ENCODE assay signal across 7 mouse cellular contexts in the genomic region with DNA sequence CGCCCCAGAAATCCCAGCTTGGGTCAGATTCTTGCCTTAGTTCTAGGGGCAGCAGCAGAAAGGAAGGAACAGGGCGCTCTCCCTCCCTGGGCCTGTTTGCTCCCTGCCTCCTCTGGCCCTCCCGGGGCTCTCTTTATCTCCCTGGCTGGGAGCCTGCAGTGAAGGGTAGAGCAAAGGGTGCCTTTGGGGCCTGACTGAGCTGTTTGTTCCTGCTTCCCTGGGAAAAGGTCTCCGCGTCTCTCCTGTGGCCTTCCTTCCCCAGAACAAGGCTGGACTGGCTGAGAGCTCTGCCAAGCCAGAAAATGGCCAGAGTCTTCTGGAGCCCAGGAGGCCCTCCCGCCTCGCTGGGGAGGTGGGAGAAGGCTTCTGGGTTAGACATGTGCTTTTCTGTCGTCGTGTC. TPM values are rescaled to one million over a fixed set of nuclear protein-coding genes. Genes with fewer than 3 reads are reported as not detected.
DNase-seq lines count a peak whose midpoint lies in the region; ATAC-seq and TF ChIP-seq lines count a peak whose summit lies in the region.
"Not testable (repeated sequence)": the region's sequence is repeated elsewhere in the genome, so short reads cannot be mapped to it uniquely, and the experiment has no call there.

No protein-coding gene starts in this region.

- peaks cover 48% of the 10 kb centered on the region for H3K4me1 ChIP-seq in bone marrow macrophage, adult 2 months (ENCODE audit: control insufficient read depth, insufficient read depth, low read length)
- peaks cover 26% of the 10 kb centered on the region for H3K4me1 ChIP-seq in heart, embryonic 15.5 days (replicated peaks)
- H3K4me1 ChIP-seq in intestine, embryonic 14.5 days (replicated peaks; ENCODE audit: control insufficient read depth, insufficient read depth, low read length) = not testable (repeated sequence)
- peaks cover 64% of the 10 kb centered on the region for H3K4me1 ChIP-seq in liver, embryonic 12.5 days

- H3K9ac ChIP-seq in heart, embryonic 15.5 days; intestine, embryonic 14.5 days (ENCODE audit: low read length); liver, embryonic 12.5 days: not testable (repeated sequence)

- H3K36me3 ChIP-seq in heart, embryonic 15.5 days = peaks cover 34% of the 10 kb centered on the region
- peaks cover 58% of the 10 kb centered on the region for H3K36me3 ChIP-seq in intestine, embryonic 14.5 days (ENCODE audit: control insufficient read depth, insufficient read depth, low read length)
- H3K36me3 ChIP-seq in liver, embryonic 12.5 days = peaks cover 53% of the 10 kb centered on the region

- H3K4me3 ChIP-seq in bone marrow macrophage, adult 2 months (ENCODE audit: insufficient read depth, low read length); heart, embryonic 15.5 days; intestine, embryonic 14.5 days (ENCODE audit: low read depth, low read length); liver, embryonic 12.5 days: not testable (repeated sequence)

- not testable (repeated sequence) for H3K27me3 ChIP-seq in heart, embryonic 15.5 days; intestine, embryonic 14.5 days (replicated peaks; ENCODE audit: control insufficient read depth, insufficient read depth, low read length); liver, embryonic 12.5 days (replicated peaks)

- peak overlapping the region; percentile 72 for H3K27ac ChIP-seq in bone marrow macrophage, adult 2 months (ENCODE audit: insufficient read depth, low read depth, low read length)
- peak overlapping the region; percentile 45 for H3K27ac ChIP-seq in heart, embryonic 15.5 days
- H3K27ac ChIP-seq in intestine, embryonic 14.5 days (ENCODE audit: low read depth) = not testable (repeated sequence)
- H3K27ac ChIP-seq in liver, embryonic 12.5 days = peak overlapping the region; percentile 36; the same call in 1 of the 2 replicates

- not testable (repeated sequence) for ATAC-seq in heart, embryonic 15.5 days (replicated peaks; ENCODE audit: insufficient number of reproducible peaks, insufficient read depth, low FRiP score, low read depth); intestine, embryonic 14.5 days (replicated peaks; ENCODE audit: low FRiP score, low TSS enrichment, low read depth); liver, embryonic 12.5 days

- TF ChIP-seq POLR2A in bone marrow macrophage, adult 2 months (IDR thresholded peaks at IDR 0.05; ENCODE audit: borderline replicate concordance, low read depth, low read length) = not testable (repeated sequence)

- peak; percentile 97 for DNase-seq in heart, adult 11 months
- peak; percentile 16 for DNase-seq in intestine, embryonic 14.5 days (ENCODE audit: low spot score)
- DNase-seq in ovary, postnatal 36 days (ENCODE audit: low spot score) = peak; percentile 50
- peak; percentile 15 for DNase-seq in yolk sac, embryonic 10.5 days (ENCODE audit: low spot score)

- WGBS in heart, embryonic 15.5 days = 64% methylated on average over 9 of the region's 9 CpGs
- WGBS in intestine, embryonic 14.5 days = 78% methylated on average over 9 of the region's 9 CpGs
- WGBS in liver, embryonic 12.5 days (ENCODE audit: insufficient replicate concordance) = 54% methylated on average over 9 of the region's 9 CpGs

- not testable (repeated sequence) for TF ChIP-seq CTCF in bone marrow macrophage, adult 2 months (IDR thresholded peaks at IDR 0.05; ENCODE audit: low read depth, low read length)

- not testable (repeated sequence) for H3K4me2 ChIP-seq in heart, embryonic 15.5 days; intestine, embryonic 14.5 days (ENCODE audit: low read length); liver, embryonic 12.5 days

- H3K9me3 ChIP-seq in heart, embryonic 15.5 days (replicated peaks); intestine, embryonic 14.5 days (ENCODE audit: control insufficient read depth, low read length); liver, embryonic 12.5 days (replicated peaks): not testable (repeated sequence)

RNA-seq across cellular contexts. Expression of gene B230217C12Rik, which starts 3.5 kb away (rescaled TPM):
- 1.8 and 2.4 TPM in 2 replicates for polyA plus RNA-seq in bone marrow macrophage, adult 2 months (2012; ENCODE audit: insufficient read depth, insufficient read length, missing spikeins)
- 2.9 and 3.4 TPM in 2 replicates for polyA plus RNA-seq in heart, embryonic 15.5 days (2015; fragmentation: Nextera tagmentation; extraction: Ambion mirVana)
- polyA plus RNA-seq in intestine, embryonic 14.5 days (2014; fragmentation: Nextera tagmentation; extraction: Ambion mirVana) = 8.1 and 9.5 TPM in 2 replicates
- 1.1 and 1.3 TPM in 2 replicates for polyA plus RNA-seq in liver, embryonic 12.5 days (2016; fragmentation: Nextera tagmentation; extraction: Ambion mirVana)

RNA-seq across cellular contexts. Expression of gene Lasp1, which starts 38.3 kb away (rescaled TPM):
- 194 and 201 TPM in 2 replicates for polyA plus RNA-seq in bone marrow macrophage, adult 2 months (2012; ENCODE audit: insufficient read depth, insufficient read length, missing spikeins)
- 40.3 and 65.5 TPM in 2 replicates for polyA plus RNA-seq in heart, embryonic 15.5 days (2015; fragmentation: Nextera tagmentation; extraction: Ambion mirVana)
- polyA plus RNA-seq in intestine, embryonic 14.5 days (2014; fragmentation: Nextera tagmentation; extraction: Ambion mirVana) = 85.1 and 88.6 TPM in 2 replicates
- 36.9 and 37.6 TPM in 2 replicates for polyA plus RNA-seq in liver, embryonic 12.5 days (2016; fragmentation: Nextera tagmentation; extraction: Ambion mirVana)

RNA-seq across cellular contexts. Expression of gene Fbxo47, which starts 46.9 kb away (rescaled TPM):
- 0.67 and 1.5 TPM in 2 replicates for polyA plus RNA-seq in bone marrow macrophage, adult 2 months (2012; ENCODE audit: insufficient read depth, insufficient read length, missing spikeins)
- polyA plus RNA-seq in heart, embryonic 15.5 days (2015; fragmentation: Nextera tagmentation; extraction: Ambion mirVana) = 0.72 and 0.82 TPM in 2 replicates
- polyA plus RNA-seq in intestine, embryonic 14.5 days (2014; fragmentation: Nextera tagmentation; extraction: Ambion mirVana) = 0.39 and 0.54 TPM in 2 replicates
- polyA plus RNA-seq in liver, embryonic 12.5 days (2016; fragmentation: Nextera tagmentation; extraction: Ambion mirVana) = 0.36 and 0.51 TPM in 2 replicates

RNA-seq across cellular contexts. Expression of gene Rpl23, which starts 54.8 kb away (rescaled TPM):
- 854 and 1,184 TPM in 2 replicates for polyA plus RNA-seq in bone marrow macrophage, adult 2 months (2012; ENCODE audit: insufficient read depth, insufficient read length, missing spikeins)
- 286 and 399 TPM in 2 replicates for polyA plus RNA-seq in heart, embryonic 15.5 days (2015; fragmentation: Nextera tagmentation; extraction: Ambion mirVana)
- polyA plus RNA-seq in intestine, embryonic 14.5 days (2014; fragmentation: Nextera tagmentation; extraction: Ambion mirVana) = 752 and 786 TPM in 2 replicates
- polyA plus RNA-seq in liver, embryonic 12.5 days (2016; fragmentation: Nextera tagmentation; extraction: Ambion mirVana) = 462 and 473 TPM in 2 replicates

Comparison
In these comparisons a context has a peak if more than half of its experiments do, and no peak if none do; other contexts are left out.
1. DNase-seq: peak in every context shown above with its lines; median percentile 97 in heart, adult 11 months; 50 in ovary, postnatal 36 days; 16 in intestine, embryonic 14.5 days; 15 in yolk sac, embryonic 10.5 days.